Mouse (Mus musculus) lung, adult 18-20 months (tissue): ENCODE measurements around the gene Tmem198b.

ENCODE experiments used
- DNase-seq, 2 experiments: peaks; one replicate each; pipeline ENCODE4 v3.0.0; 2022; ENCODE audit warnings: mixed read lengths in 2 of 2

Gene Tmem198b

GRCm38 (mm10) chr10:128795581-128795980 is 8.6 kb downstream of the Tmem198b start:
- DNase-seq = no peak

- no peak for DNase-seq
Measured at GRCm38 (mm10) chr10:128794391-128794790, 9.8 kb downstream of the Tmem198b start.

- no peak for DNase-seq
Measured at GRCm38 (mm10) chr10:128793258-128793657, 10.9 kb downstream of the Tmem198b start.

- no peak for DNase-seq
Measured at GRCm38 (mm10) chr10:128792041-128792440, 12.1 kb downstream of the Tmem198b start.

GRCm38 (mm10) chr10:128790398-128791124 is 13.6 kb downstream of the Tmem198b start, which contains the start of gene Mmp19:
Gene Mmp19 (plus strand): TSS chr10:128790910.
- peak; percentile 30 to 31 for DNase-seq

- DNase-seq = peak; percentile 24 to 25
Measured at GRCm38 (mm10) chr10:128780200-128780599, 24.0 kb downstream of the Tmem198b start.

GRCm38 (mm10) chr10:128779011-128779795 is 25.0 kb downstream of the Tmem198b start:
- peak; percentile 88 to 93 for DNase-seq

- DNase-seq = no peak
Measured at GRCm38 (mm10) chr10:128778441-128778840, 25.7 kb downstream of the Tmem198b start.

GRCm38 (mm10) chr10:128773685-128774084 is 30.5 kb downstream of the Tmem198b start:
- no peak for DNase-seq

GRCm38 (mm10) chr10:128772895-128773294 is 31.3 kb downstream of the Tmem198b start:
- DNase-seq = no peak
